Mouse (Mus musculus) CH12.LX (cell line): ENCODE measurements around the gene Ep300. TPM values are rescaled to one million over a fixed set of nuclear protein-coding genes. Genes with fewer than 3 reads are reported as not detected.
"Not testable (repeated sequence)": the region's sequence is repeated elsewhere in the genome, so short reads cannot be mapped to it uniquely, and the experiment has no call there.

ENCODE experiments used
- DNase-seq: peaks from one replicate; pipeline ENCODE4 v3.0.0-alpha.2; 2013; ENCODE audit errors: extremely low read depth
- H3K27ac ChIP-seq: 2 replicates; pipeline ENCODE4 v1.5.1; 2012; ENCODE audit warnings: low read depth, mild to moderate bottlenecking, control low read depth, moderate library complexity; ENCODE audit not compliant: insufficient read depth
- H3K27me3 ChIP-seq: replicated peaks from 2 replicates; pipeline ENCODE3; 2012; ENCODE audit warnings: inconsistent platforms
- H3K36me3 ChIP-seq, 2 experiments: replicated peaks in 1 of 2; 2 replicates each; pipeline versions ENCODE3 to v1.6.1; 2012; ENCODE audit warnings: inconsistent platforms in 1 of 2, low read length in 1 of 2, mild to moderate bottlenecking in 1 of 2, mixed read lengths in 1 of 2, moderate library complexity in 1 of 2; ENCODE audit not compliant: control insufficient read depth in 1 of 2, insufficient read depth in 1 of 2
- H3K4me1 ChIP-seq, 2 experiments: 2 replicates each; pipeline ENCODE4 v1.6.1; 2012; ENCODE audit warnings: inconsistent platforms in 1 of 2, moderate library complexity in 1 of 2; ENCODE audit not compliant: insufficient read depth in 2 of 2, control insufficient read depth in 1 of 2
- H3K4me2 ChIP-seq: 2 replicates; pipeline ENCODE4 v1.6.1; 2012; ENCODE audit warnings: low read depth, mild to moderate bottlenecking, control low read depth; ENCODE audit not compliant: poor library complexity, insufficient read depth, severe bottlenecking
- H3K4me3 ChIP-seq, 3 experiments: fragments of 150-350 bp in 1 of 3; sonication (generic) in 1 of 3; replicated peaks in 1 of 3; 2 replicates each; pipeline versions ENCODE3 to v1.5.1; 2011 to 2012; ENCODE audit warnings: low read depth in 2 of 3, low read length in 2 of 3, mild to moderate bottlenecking in 2 of 3, moderate library complexity in 2 of 3, control low read depth in 1 of 3, improper control_type of control experiment in 1 of 3, inconsistent platforms in 1 of 3, mixed read lengths in 1 of 3; ENCODE audit not compliant: poor library complexity in 1 of 3
- H3K79me2 ChIP-seq: replicated peaks from 2 replicates; pipeline ENCODE4 v1.6.1; 2012; ENCODE audit warnings: mild to moderate bottlenecking, moderate library complexity; ENCODE audit not compliant: control insufficient read depth, poor library complexity, insufficient read depth, severe bottlenecking; ENCODE audit errors: extremely low read depth
- H3K9ac ChIP-seq: 2 replicates; pipeline ENCODE4 v1.6.1; 2012; ENCODE audit warnings: low read depth, mild to moderate bottlenecking, control low read depth, moderate library complexity; ENCODE audit not compliant: insufficient read depth
- H3K9me3 ChIP-seq: replicated peaks from 2 replicates; pipeline ENCODE3; 2012; ENCODE audit warnings: low read length, inconsistent platforms, mixed read lengths
- CHD1 ChIP-seq: IDR thresholded peaks from 2 replicates; pipeline ENCODE4 v1.6.1; 2012; ENCODE audit warnings: low read depth, low read length, improper control_type of control experiment, inconsistent platforms
- CHD2 ChIP-seq: IDR thresholded peaks from 2 replicates; pipeline ENCODE4 v1.6.1; 2011; ENCODE audit warnings: low read length, improper control_type of control experiment
- EP300 ChIP-seq: IDR thresholded peaks from 2 replicates; pipeline ENCODE4 v1.6.1; 2011; ENCODE audit warnings: low read length, improper control_type of control experiment
- ETS1 ChIP-seq: conservative IDR thresholded peaks from 2 replicates; pipeline ENCODE4 v1.6.1; 2012; ENCODE audit warnings: low read depth, mild to moderate bottlenecking, inconsistent platforms, low read length, improper control_type of control experiment, moderate library complexity
- MAFK ChIP-seq: IDR thresholded peaks from 2 replicates; pipeline ENCODE4 v1.6.1; 2011; ENCODE audit warnings: low read length, improper control_type of control experiment; ENCODE audit not compliant: insufficient replicate concordance
- MXI1 ChIP-seq: IDR thresholded peaks from 2 replicates; pipeline ENCODE4 v1.6.1; 2011; ENCODE audit warnings: mild to moderate bottlenecking, low read depth, low read length, improper control_type of control experiment
- NELFE ChIP-seq: IDR thresholded peaks from 2 replicates; pipeline ENCODE4 v1.6.1; 2011; ENCODE audit warnings: low read depth, low read length, improper control_type of control experiment
- UBTF ChIP-seq: IDR thresholded peaks from 2 replicates; pipeline ENCODE4 v1.6.1; 2012; ENCODE audit warnings: low read depth, mild to moderate bottlenecking, inconsistent platforms, low read length, improper control_type of control experiment, moderate library complexity
- ZC3H11A ChIP-seq: IDR thresholded peaks from 2 replicates; pipeline ENCODE4 v1.6.1; 2012; ENCODE audit warnings: low read depth, mild to moderate bottlenecking, inconsistent platforms, low read length, improper control_type of control experiment
- ZNF384 ChIP-seq: IDR thresholded peaks from 2 replicates; pipeline ENCODE4 v1.6.1; 2012; ENCODE audit warnings: low read depth, low read length, improper control_type of control experiment, inconsistent platforms
- dilution Hi-C: fragments of 300-500 bp; cut with MboI; formaldehyde crosslinking; loops from 2 replicates; pipeline ENCODE4 v1.14.3; 2020; ENCODE audit warnings: low sequenced_read_pairs; ENCODE audit not compliant: extremely low pct_unique_long_range_greater_than_20kb, extremely low pct_ligation_motif_present
- in situ Hi-C: fragments of 300-500 bp; cut with MboI; formaldehyde crosslinking; loops from 3 replicates; pipeline ENCODE4 v1.14.3; 2019; ENCODE audit warnings: low sequenced_read_pairs, low pct_ligation_motif_present, low pct_unique_long_range_greater_than_20kb, mixed read lengths
- polyA plus RNA-seq: library from polyadenylated mRNA; unstranded; fragments of >175 nt; gene quantifications from 2 replicates; pipeline ENCODE4 v1.2.1, GENCODE M21; 2012; ENCODE audit warnings: low read depth; ENCODE audit not compliant: insufficient read length
- total RNA-seq, 2 experiments: library from RNA; depleted of rRNA; stranded (reverse); fragments of 300-350 nt in 1 of 2; fragments of >200 nt in 1 of 2; gene quantifications; 2 replicates each; pipeline ENCODE4 v1.2.3; 2012 to 2014

The Ep300 gene
- total and polyA plus RNA-seq, 3 experiments, result 5.9 to 33.2 (median 17.4) TPM

DNA sequence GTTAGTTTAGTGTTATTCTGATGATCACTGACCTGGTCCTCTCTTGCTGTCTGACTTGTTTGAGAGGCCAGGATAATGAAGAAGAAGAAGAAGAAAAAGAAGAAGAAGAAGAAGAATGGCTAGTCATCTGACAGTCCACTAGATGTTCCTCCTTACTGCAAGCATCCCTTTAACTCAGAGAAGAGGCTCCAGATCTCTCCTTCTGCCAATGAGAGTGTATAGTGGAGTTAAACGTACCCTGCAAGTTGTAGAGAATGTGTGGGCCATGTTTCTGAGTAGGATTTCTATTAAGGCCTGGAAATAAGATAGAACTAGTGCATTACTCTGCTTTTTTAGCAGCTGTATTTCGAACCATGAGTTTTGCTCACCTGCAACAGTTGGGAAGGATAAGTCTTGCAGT, 2.5 kb downstream of the Ep300 start:
- Histone ChIP-seq H3K27me3 (no peaks in the 10 kb centered on the region), H3K27ac (no peak overlapping the region), H3K36me3 (peaks cover 3 to 13% of the 10 kb centered on the region in 2 experiments), H3K4me1 (peaks cover 0 to 34% of the 10 kb centered on the region in 2 experiments; a peak in 2 of 4 replicates), H3K4me3 (peak overlapping the region; percentile 75 to 95 (median 86)), H3K4me2 (peak overlapping the region; percentile 99), H3K9ac (peak overlapping the region; percentile 97), H3K9me3 (no peaks in the 10 kb centered on the region), H3K79me2 (peaks cover 45% of the 10 kb centered on the region)
- in situ Hi-C loops (loop anchor here (10.0 kb wide), 1 partner anchor 103 kb away; no protein-coding TSS in a partner anchor), dilution Hi-C loops (no loop called here)
- no peak for DNase-seq
- TF ChIP-seq MXI1 (no peak), MAFK (no peak), UBTF (no peak), ZNF384 (no peak), ZC3H11A (no peak), NELFE (no peak), ETS1 (no peak), CHD1 (peak; percentile 54; the same call in 1 of the 2 replicates), CHD2 (no peak)

DNA sequence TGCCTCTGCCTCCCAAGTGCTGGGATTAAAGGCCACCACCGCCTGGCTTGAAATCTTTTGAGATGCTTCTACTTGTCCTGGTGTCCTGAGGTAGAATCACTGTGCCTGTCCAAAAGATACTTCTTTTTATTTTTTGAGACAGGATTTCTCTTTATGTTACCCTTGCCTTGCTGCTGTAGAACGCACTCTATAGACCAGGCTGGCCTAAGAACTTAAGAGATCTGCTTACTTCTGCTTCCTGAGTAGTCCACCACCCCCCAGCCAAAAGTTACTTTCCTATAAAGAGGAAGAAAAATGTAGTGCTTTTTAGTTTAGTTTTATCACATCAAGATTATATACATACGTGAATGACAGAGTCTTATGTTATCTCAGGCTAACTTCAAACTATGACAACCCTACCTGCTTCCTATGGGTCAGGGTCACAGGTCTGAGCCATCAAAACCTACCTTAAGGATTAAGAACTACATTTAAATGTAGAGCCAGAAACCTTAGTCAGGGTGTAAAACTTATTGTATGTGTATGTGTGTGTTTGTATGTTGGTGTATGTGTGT, 9.1 kb downstream of the Ep300 start:
- Histone ChIP-seq H3K4me2 (no peak overlapping the region), H3K36me3 (peaks cover 5 to 42% of the 10 kb centered on the region in 2 experiments), H3K9me3 (no peaks in the 10 kb centered on the region), H3K4me3 (no peak overlapping the region), H3K9ac (no peak overlapping the region), H3K4me1 (peaks cover 0 to 18% of the 10 kb centered on the region in 2 experiments; a peak in 1 of 4 replicates), H3K27ac (no peak overlapping the region), H3K27me3 (no peaks in the 10 kb centered on the region), H3K79me2 (peaks cover 60% of the 10 kb centered on the region)
- in situ Hi-C loops, result no loop called here
- no peak for DNase-seq
- no peak for TF ChIP-seq EP300
- dilution Hi-C loops, result no loop called here

DNA sequence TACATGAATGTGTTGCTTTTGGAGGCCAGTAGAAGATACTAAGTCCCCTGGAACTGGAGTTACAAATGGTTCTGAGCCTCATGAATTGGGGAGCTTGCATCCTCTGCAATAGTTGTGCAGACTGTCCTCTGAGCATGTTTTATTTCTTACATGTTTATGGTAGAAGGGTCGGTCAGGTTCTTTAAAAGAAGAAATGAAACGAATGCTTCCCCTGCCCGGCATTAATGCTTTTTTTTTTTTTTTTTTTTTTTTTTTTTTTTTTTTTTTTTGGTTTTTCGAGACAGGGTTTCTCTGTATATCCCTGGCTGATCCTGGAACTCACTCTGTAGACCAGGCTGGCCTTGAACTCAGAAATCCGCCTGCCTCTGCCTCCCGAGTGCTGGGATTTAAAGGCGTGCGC, 13.6 kb downstream of the Ep300 start:
- peaks cover 13 to 55% of the 10 kb centered on the region in 2 experiments for H3K36me3 ChIP-seq
- H3K4me2 ChIP-seq, H3K27ac ChIP-seq, dilution Hi-C loops, H3K4me1 ChIP-seq, DNase-seq, H3K4me3 ChIP-seq, H3K27me3 ChIP-seq, H3K9ac ChIP-seq, in situ Hi-C loops, H3K9me3 ChIP-seq: not testable (repeated sequence)
- TF ChIP-seq ZNF384, result peak; percentile 61
- peaks cover 50% of the 10 kb centered on the region for H3K79me2 ChIP-seq
